Mouse (Mus musculus): ENCODE measurements around the gene Rbfox1. TPM values are rescaled to one million over a fixed set of nuclear protein-coding genes. Genes with fewer than 3 reads are reported as not detected.
A peak's percentile ranks its signal among the peaks of the same experiment; 100 is the strongest.

Rbfox1 gene
- polyA plus RNA-seq (2015; fragmentation: Nextera tagmentation; extraction: Ambion mirVana) = 4.3 and 5.6 TPM in 2 replicates

DNA sequence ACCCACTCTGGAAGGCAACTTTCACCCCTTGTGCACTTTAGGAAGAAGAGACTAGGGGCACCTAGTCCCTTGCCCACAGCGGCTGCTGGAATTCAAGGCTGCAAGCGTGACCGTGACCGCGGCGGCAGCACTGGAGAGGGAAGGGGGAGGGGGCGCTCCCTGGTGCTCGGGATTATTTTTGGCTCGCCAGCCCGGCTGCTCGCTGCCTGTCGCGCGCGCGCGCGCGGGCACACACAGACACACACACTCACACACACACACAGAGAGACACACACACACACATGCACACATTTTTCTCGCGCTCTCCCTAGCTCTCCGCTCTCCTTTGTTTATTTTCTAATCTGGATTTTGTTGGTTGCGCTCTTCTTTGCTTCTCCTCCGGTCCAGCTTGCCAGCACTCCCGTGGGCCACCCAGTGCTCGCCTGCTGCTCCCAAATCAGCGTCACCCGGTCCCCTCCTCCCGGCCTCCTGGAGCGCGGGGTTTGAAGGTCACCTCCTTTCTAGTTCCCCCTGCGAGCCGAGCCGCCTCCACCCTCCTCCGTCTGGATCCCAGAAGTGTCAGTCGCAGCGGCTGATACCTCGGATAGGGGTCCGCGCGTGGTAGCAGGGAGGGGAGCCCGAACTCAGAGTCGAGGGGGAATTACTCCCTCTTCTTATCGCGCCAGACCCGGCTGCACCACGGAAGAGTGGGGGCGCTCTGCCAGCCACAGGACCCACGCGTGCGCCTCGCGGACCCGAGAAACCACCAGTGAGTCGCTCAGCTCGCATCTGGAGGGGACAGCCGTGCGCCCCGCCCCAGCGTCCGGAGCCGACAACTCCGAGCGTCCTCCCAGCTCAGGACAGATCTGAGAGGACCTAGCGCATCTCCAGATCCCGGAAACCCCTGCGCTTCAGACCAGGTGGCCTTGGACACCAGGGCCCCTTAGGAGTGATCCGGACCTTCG is at the start of gene Rbfox1:
Gene Rbfox1, plus strand, starts transcription at position 610 of the 944 bp plus-strand sequence.
- H3K9ac ChIP-seq = no peak within 1 kb of the TSS
- under 1% methylated on average over 69 of the region's 69 CpGs for WGBS
- peak within 1 kb of the TSS; percentile 30 for H3K4me3 ChIP-seq (replicated peaks)
- H3K4me2 ChIP-seq (replicated peaks) = peak within 1 kb of the TSS; percentile 48
- no peaks in the 10 kb centered on the region for H3K9me3 ChIP-seq (replicated peaks)
- peaks cover 38% of the 10 kb centered on the region for H3K27me3 ChIP-seq
- H3K4me1 ChIP-seq = peaks cover 9% of the 10 kb centered on the region
- ATAC-seq (ENCODE audit: insufficient number of reproducible peaks, low FRiP score, low TSS enrichment, low read depth) = no peak; the same call in 1 of the 2 replicates
- no peaks in the 10 kb centered on the region for H3K36me3 ChIP-seq
- no peak within 1 kb of the TSS for H3K27ac ChIP-seq (replicated peaks)

DNA sequence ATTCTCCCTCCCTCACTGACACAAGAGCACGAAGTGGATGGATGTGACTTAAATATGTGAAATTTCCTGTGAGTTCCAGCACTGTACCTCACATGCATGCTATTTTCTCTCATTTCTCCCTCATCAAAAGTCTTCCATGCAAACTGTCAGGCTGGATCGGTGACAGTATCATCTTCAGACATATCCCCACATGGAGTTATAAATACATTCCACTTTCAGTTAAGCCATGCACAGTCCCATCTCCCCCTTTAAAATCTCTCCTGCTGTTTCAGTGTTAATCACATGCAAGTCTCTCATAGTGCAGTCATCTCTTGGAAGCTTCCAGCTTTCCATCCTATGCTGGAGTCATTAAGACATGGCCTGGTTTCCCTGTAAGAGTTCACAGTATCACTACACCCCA is 48.4 kb upstream of the Rbfox1 start:
- no peak overlapping the region for H3K4me2 ChIP-seq (replicated peaks)
- WGBS = 83% methylated on average over 2 of the region's 2 CpGs
- ATAC-seq (ENCODE audit: insufficient number of reproducible peaks, low FRiP score, low TSS enrichment, low read depth) = no peak
- no peaks in the 10 kb centered on the region for H3K4me1 ChIP-seq
- no peaks in the 10 kb centered on the region for H3K36me3 ChIP-seq
- H3K9me3 ChIP-seq (replicated peaks) = no peaks in the 10 kb centered on the region
- no peak overlapping the region for H3K27ac ChIP-seq (replicated peaks)
- no peaks in the 10 kb centered on the region for H3K27me3 ChIP-seq
- H3K4me3 ChIP-seq (replicated peaks) = no peak overlapping the region
- no peak overlapping the region for H3K9ac ChIP-seq

DNA sequence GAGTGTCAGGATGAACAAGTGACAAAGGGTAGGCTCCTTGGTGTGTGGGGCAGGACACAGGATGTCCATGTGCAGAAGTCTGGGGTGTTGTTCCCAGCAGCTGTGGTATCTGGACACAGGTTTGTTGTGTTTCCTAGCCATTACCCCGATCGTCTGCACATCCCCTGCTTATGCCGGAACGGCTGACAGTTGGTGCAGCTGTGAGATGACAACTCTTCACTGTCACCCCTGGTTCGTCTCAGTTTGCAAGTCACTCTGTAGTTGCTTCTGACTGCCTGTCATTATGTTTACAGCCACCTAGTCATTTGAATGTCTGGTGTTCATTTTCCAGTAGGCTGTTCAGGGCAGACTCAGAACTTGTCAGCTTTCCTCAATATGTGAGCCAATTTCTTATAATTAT is 44.0 kb upstream of the Rbfox1 start:
- ATAC-seq (ENCODE audit: insufficient number of reproducible peaks, low FRiP score, low TSS enrichment, low read depth) = no peak
- Histone ChIP-seq H3K4me1 (no peaks in the 10 kb centered on the region), H3K9ac (no peak overlapping the region), H3K4me3 (replicated peaks) (no peak overlapping the region), H3K4me2 (replicated peaks) (no peak overlapping the region), H3K27me3 (no peaks in the 10 kb centered on the region), H3K36me3 (no peaks in the 10 kb centered on the region), H3K27ac (replicated peaks) (no peak overlapping the region), H3K9me3 (replicated peaks) (no peaks in the 10 kb centered on the region)
- 55% methylated on average over 5 of the region's 5 CpGs for WGBS

DNA sequence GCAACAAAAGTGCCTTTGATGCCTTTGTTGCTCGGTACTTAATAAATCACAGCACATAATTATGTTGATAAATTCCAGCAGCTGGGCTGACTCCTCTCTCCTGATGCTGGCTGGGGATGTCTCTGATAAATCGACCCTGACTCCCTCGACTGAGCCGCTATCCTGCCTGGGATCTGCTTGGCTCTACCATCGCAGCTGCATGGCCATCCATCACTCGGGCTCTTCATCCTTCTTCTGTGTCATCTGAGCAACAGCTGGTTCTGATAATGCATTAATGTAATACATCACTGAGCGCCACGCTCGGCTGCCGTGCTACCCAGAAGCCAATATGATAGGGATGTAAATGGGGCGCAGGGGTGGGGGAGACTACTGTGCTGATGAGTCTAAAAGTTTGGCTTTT is 39.5 kb upstream of the Rbfox1 start:
- Histone ChIP-seq H3K9ac (no peak overlapping the region), H3K4me1 (no peaks in the 10 kb centered on the region), H3K4me3 (replicated peaks) (no peak overlapping the region), H3K36me3 (no peaks in the 10 kb centered on the region), H3K27ac (replicated peaks) (no peak overlapping the region), H3K4me2 (replicated peaks) (no peak overlapping the region), H3K9me3 (replicated peaks) (no peaks in the 10 kb centered on the region), H3K27me3 (no peaks in the 10 kb centered on the region)
- no peak for ATAC-seq (ENCODE audit: insufficient number of reproducible peaks, low FRiP score, low TSS enrichment, low read depth)
- 33% methylated on average over 11 of the region's 11 CpGs for WGBS

DNA sequence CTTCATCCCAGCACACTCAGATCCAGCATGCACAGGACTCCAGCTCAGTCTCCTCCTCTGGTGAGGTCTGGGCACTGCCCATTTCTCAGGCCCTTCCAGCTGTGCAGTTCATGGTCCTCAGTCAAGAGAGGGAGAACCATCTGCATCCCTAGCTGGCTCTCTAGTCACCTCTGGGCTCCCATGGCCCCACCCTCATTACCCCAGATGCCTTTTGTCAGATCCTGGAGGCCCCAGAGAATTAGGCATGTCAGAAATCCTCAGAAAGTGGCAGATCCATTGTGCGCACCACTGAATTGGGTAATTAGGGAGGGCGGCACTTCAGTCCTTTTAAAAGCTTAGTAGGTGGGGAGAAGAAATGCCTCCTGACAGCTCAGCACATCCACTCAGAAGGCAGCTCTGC is 32.1 kb upstream of the Rbfox1 start:
- H3K9ac ChIP-seq = no peak overlapping the region
- no peaks in the 10 kb centered on the region for H3K27me3 ChIP-seq
- H3K4me1 ChIP-seq = no peaks in the 10 kb centered on the region
- H3K36me3 ChIP-seq = no peaks in the 10 kb centered on the region
- no peaks in the 10 kb centered on the region for H3K9me3 ChIP-seq (replicated peaks)
- WGBS = 59% methylated on average over 2 of the region's 2 CpGs
- H3K4me2 ChIP-seq (replicated peaks) = no peak overlapping the region
- H3K4me3 ChIP-seq (replicated peaks) = no peak overlapping the region
- H3K27ac ChIP-seq (replicated peaks) = no peak overlapping the region
- ATAC-seq (ENCODE audit: insufficient number of reproducible peaks, low FRiP score, low TSS enrichment, low read depth) = no peak

DNA sequence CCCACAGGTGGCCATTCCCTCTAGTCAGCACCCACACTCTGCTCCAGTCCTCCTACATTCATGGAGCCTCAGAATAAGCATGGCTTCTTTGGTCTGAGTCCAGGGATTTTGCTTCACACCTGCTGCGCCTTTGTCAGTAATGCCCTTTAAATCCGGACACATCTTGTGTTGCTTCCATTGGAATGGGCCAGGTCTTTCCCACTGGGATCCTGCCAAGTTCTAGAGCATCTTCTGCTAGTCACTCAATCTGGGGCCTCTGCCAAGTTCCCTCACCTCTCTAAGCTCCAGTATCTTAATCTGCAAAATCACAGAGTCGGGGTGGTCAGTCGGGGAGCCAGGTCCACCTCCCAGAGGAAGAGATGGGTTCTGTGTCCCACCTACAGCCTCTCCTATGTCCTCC is 20.8 kb upstream of the Rbfox1 start:
- no peak overlapping the region for H3K4me2 ChIP-seq (replicated peaks)
- no peaks in the 10 kb centered on the region for H3K9me3 ChIP-seq (replicated peaks)
- no peaks in the 10 kb centered on the region for H3K4me1 ChIP-seq
- H3K27me3 ChIP-seq = no peaks in the 10 kb centered on the region
- no peak overlapping the region for H3K27ac ChIP-seq (replicated peaks)
- ATAC-seq (ENCODE audit: insufficient number of reproducible peaks, low FRiP score, low TSS enrichment, low read depth) = no peak
- no peaks in the 10 kb centered on the region for H3K36me3 ChIP-seq
- H3K4me3 ChIP-seq (replicated peaks) = no peak overlapping the region
- H3K9ac ChIP-seq = no peak overlapping the region
- 85% methylated on average over 4 of the region's 4 CpGs for WGBS

DNA sequence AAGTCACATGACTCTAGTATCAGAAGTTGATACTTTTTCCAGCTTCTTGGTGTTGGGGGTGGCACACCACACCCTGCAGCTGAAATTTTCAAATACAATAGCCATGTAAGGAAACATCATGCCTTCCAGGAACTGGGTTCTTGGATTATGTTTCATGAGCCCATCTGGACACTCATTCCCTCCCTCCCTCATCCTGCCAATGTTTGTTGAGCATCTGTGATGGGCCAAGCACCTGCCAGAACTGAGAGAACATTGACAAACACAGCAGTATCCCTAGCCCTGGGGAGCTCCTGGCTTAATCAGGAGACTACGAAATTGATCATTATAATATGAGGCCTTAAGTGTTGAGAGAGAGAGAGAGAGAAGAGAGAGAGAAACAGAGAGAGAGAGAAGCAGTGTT is 18.2 kb upstream of the Rbfox1 start:
- no peak overlapping the region for H3K4me2 ChIP-seq (replicated peaks)
- H3K4me1 ChIP-seq = no peaks in the 10 kb centered on the region
- ATAC-seq (ENCODE audit: insufficient number of reproducible peaks, low FRiP score, low TSS enrichment, low read depth) = no peak
- no peak overlapping the region for H3K27ac ChIP-seq (replicated peaks)
- no peaks in the 10 kb centered on the region for H3K27me3 ChIP-seq
- 83% methylated on average over 1 of the region's 1 CpGs for WGBS
- no peaks in the 10 kb centered on the region for H3K36me3 ChIP-seq
- H3K9me3 ChIP-seq (replicated peaks) = no peaks in the 10 kb centered on the region
- no peak overlapping the region for H3K4me3 ChIP-seq (replicated peaks)
- no peak overlapping the region for H3K9ac ChIP-seq

DNA sequence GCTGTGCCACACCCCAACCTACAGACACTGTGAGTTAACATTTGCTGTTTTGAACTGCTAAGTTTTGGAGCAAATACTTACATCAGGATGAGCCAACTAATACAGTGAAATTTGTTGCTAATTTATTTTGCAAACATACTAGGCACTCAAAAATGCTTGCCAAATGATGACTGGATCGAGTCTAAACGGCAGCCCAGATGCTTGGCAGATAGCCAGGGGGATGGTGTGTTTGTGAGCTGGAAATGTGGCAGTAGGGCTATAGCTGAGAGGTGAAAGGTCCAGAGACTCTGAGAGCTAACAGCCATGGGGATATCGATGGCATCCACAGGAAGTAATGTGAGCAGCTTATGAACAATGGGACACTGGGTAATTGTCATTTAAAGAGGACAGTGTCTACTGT is 14.8 kb upstream of the Rbfox1 start:
- Histone ChIP-seq H3K27ac (replicated peaks) (no peak overlapping the region), H3K4me1 (no peaks in the 10 kb centered on the region), H3K4me3 (replicated peaks) (no peak overlapping the region), H3K9ac (no peak overlapping the region), H3K9me3 (replicated peaks) (no peaks in the 10 kb centered on the region), H3K4me2 (replicated peaks) (no peak overlapping the region), H3K27me3 (no peaks in the 10 kb centered on the region), H3K36me3 (no peaks in the 10 kb centered on the region)
- ATAC-seq (ENCODE audit: insufficient number of reproducible peaks, low FRiP score, low TSS enrichment, low read depth) = no peak
- WGBS = 37% methylated on average over 3 of the region's 3 CpGs

DNA sequence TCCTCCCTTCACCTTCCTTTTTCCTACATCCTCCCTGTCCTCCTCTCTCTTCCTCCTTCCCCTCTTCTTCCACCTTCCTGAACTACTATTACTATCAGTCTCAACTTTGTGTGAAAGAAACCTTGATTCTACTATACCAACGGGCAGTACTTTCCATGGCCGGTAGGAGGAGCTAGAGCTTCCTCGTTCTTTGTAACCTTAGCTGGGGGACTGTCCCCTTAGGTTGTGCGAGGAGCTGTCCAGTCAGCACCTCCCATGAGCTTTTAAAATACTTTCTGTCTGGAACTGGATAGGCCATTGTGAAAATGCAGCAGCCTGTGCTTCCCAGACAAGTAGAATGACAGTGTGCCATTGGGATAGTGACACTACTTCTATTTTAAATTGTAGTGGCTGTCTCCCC is 3.3 kb upstream of the Rbfox1 start:
- no peak for ATAC-seq (ENCODE audit: insufficient number of reproducible peaks, low FRiP score, low TSS enrichment, low read depth)
- Histone ChIP-seq H3K4me1 (peaks cover 9% of the 10 kb centered on the region), H3K36me3 (no peaks in the 10 kb centered on the region), H3K9me3 (replicated peaks) (no peaks in the 10 kb centered on the region), H3K27ac (replicated peaks) (no peak overlapping the region), H3K4me3 (replicated peaks) (no peak overlapping the region), H3K4me2 (replicated peaks) (no peak overlapping the region), H3K27me3 (peaks cover 32% of the 10 kb centered on the region), H3K9ac (no peak overlapping the region)
- 0% methylated on average over 4 of the region's 4 CpGs for WGBS

DNA sequence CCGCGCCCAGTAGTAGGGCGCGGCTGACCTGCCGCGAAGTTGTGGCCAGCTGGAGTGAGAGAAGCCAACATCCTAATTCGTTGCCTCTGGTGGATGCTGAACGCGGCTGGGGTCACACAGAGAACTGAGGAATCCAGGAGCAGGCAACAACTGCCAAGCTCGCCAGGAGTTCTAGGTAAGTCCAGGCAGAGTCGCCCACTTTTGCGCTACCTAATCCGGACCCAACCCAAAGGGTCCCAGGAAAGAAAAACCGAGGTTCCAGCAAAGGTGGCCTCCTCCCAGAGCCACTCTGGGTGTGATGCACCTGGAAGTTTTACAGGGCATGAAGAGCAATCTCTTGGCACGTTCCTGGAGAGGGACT is 515 bp downstream of the Rbfox1 start:
- Histone ChIP-seq H3K27me3 (peaks cover 38% of the 10 kb centered on the region), H3K4me2 (replicated peaks) (peak overlapping the region; percentile 48), H3K27ac (replicated peaks) (no peak overlapping the region), H3K4me3 (replicated peaks) (peak overlapping the region; percentile 30), H3K4me1 (peaks cover 9% of the 10 kb centered on the region), H3K9ac (no peak overlapping the region), H3K36me3 (no peaks in the 10 kb centered on the region), H3K9me3 (replicated peaks) (no peaks in the 10 kb centered on the region)
- ATAC-seq (ENCODE audit: insufficient number of reproducible peaks, low FRiP score, low TSS enrichment, low read depth) = no peak
- 7% methylated on average over 15 of the region's 15 CpGs for WGBS

DNA sequence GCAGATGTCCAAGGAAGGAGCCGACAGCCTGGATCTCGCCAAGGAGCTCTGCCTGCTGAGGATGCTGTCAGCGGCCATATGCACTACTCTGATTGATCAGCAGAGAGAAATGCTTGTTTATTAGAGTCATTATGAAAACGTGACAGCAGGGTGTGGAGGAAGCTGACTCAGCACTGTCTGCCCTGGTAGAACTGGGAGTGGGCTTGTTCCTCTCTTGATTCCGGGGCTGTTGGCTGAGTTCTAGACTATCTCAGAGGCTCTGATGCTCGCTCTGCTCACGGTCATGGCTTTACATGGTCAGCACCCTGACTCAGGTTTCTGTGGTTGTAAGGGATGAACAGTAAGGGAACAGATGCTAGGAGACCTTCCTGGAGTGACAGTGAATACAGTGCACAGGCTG is 10.4 kb downstream of the Rbfox1 start:
- H3K4me3 ChIP-seq (replicated peaks) = no peak overlapping the region
- no peaks in the 10 kb centered on the region for H3K36me3 ChIP-seq
- ATAC-seq (ENCODE audit: insufficient number of reproducible peaks, low FRiP score, low TSS enrichment, low read depth) = no peak
- no peak overlapping the region for H3K27ac ChIP-seq (replicated peaks)
- 74% methylated on average over 7 of the region's 7 CpGs for WGBS
- H3K4me2 ChIP-seq (replicated peaks) = no peak overlapping the region
- no peaks in the 10 kb centered on the region for H3K27me3 ChIP-seq
- H3K9me3 ChIP-seq (replicated peaks) = no peaks in the 10 kb centered on the region
- no peak overlapping the region for H3K9ac ChIP-seq
- H3K4me1 ChIP-seq = no peaks in the 10 kb centered on the region

DNA sequence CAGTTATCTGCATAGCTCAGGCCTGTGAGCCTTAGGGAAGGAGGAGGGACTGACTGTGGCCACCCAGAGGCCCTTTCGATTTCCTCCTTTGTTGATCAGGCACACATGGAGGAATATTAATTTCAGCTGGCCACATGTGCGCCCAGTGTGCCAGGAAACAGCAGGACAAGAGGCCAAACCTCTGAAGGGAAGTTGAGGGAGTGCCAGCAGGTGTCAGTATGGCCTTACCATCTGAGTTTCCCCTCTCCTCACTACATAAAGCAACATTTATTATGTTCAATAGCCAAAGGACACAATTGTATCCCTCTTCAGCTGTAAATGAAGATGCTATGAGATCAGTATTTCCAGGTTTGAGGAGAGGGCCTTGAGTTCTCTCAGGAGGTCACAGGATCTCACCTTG is 13.2 kb downstream of the Rbfox1 start:
- Histone ChIP-seq H3K4me2 (replicated peaks) (no peak overlapping the region), H3K9me3 (replicated peaks) (no peaks in the 10 kb centered on the region), H3K4me1 (no peaks in the 10 kb centered on the region), H3K27me3 (no peaks in the 10 kb centered on the region), H3K27ac (replicated peaks) (no peak overlapping the region), H3K9ac (no peak overlapping the region), H3K36me3 (no peaks in the 10 kb centered on the region), H3K4me3 (replicated peaks) (no peak overlapping the region)
- WGBS = 26% methylated on average over 2 of the region's 2 CpGs
- no peak for ATAC-seq (ENCODE audit: insufficient number of reproducible peaks, low FRiP score, low TSS enrichment, low read depth)
